ENCODE assay signal across 27 mouse cellular contexts in genomic region chr11:96108376-96108775, GRCm38 (mm10). TPM values are rescaled to one million over a fixed set of nuclear protein-coding genes. Genes with fewer than 3 reads are reported as not detected.
A peak's percentile ranks its signal among the peaks of the same experiment; 100 is the strongest.
DNase-seq lines count a peak whose midpoint lies in the region; ATAC-seq and TF ChIP-seq lines count a peak whose summit lies in the region.
"Had no signal": no experiment of that assay in that cellular context is flagged by ENCODE, and none has a peak within 500 bp of the region (broad histone marks: within the 10 kb centered on the region; RNA-seq: fewer than 3 reads in every experiment).

No protein-coding gene starts in this region.

- DNase-seq in embryonic facial prominence, embryonic 14.5 days (ENCODE audit: low spot score): peak; percentile 34
- DNase-seq in embryonic facial prominence, embryonic 10.5 days (ENCODE audit: low spot score): no peak
- DNase-seq in lung, embryonic 14.5 days: peak; percentile 57
- DNase-seq in lung, postnatal 25 days (ENCODE audit: low spot score): no peak
- DNase-seq in 3T3-L1 (ENCODE audit: low read depth, low spot score): peak; percentile 55
- DNase-seq in adipocyte (ENCODE audit: low spot score): peak; percentile 29
- no peak for DNase-seq in hindbrain, embryonic 11.5 days (ENCODE audit: low spot score)
- DNase-seq: adrenal gland, adult 2 months; adrenal gland, postnatal 10 days; adrenal gland, postnatal 25 days; cerebellum, adult 11 months; cerebellum, adult 18-20 months; cerebellum, adult 8-10 months; cerebellum, adult 9-11 months; cerebellum, postnatal 14 days; cerebellum, postnatal 36 days; embryo, embryonic 11 days had no signal

- no peaks in the 10 kb centered on the region for H3K9me3 ChIP-seq in embryonic facial prominence, embryonic 14.5 days (ENCODE audit: control insufficient read depth, low read length)
- no peaks in the 10 kb centered on the region for H3K9me3 ChIP-seq in embryonic facial prominence, embryonic 10.5 days
- H3K9me3 ChIP-seq in lung, embryonic 14.5 days (ENCODE audit: low read depth, low read length): no peaks in the 10 kb centered on the region
- H3K9me3 ChIP-seq in hindbrain, embryonic 11.5 days (ENCODE audit: control insufficient read depth, low read length): no peaks in the 10 kb centered on the region
- H3K9me3 ChIP-seq: embryonic facial prominence, embryonic 12.5 days; embryonic facial prominence, embryonic 15.5 days; forebrain, embryonic 10.5 days; forebrain, embryonic 12.5 days had no signal

- H3K27me3 ChIP-seq in embryonic facial prominence, embryonic 14.5 days (replicated peaks; ENCODE audit: control insufficient read depth, insufficient read depth, low read length): no peaks in the 10 kb centered on the region
- no peaks in the 10 kb centered on the region for H3K27me3 ChIP-seq in embryonic facial prominence, embryonic 10.5 days (replicated peaks; ENCODE audit: low read depth, poor library complexity, severe bottlenecking)
- H3K27me3 ChIP-seq in lung, embryonic 14.5 days (ENCODE audit: insufficient read depth, low read length): no peaks in the 10 kb centered on the region
- H3K27me3 ChIP-seq in hindbrain, embryonic 11.5 days (ENCODE audit: control insufficient read depth, insufficient read depth, low read length): no peaks in the 10 kb centered on the region
- H3K27me3 ChIP-seq: embryonic facial prominence, embryonic 12.5 days; embryonic facial prominence, embryonic 15.5 days; Patski had no signal

- no peak overlapping the region for H3K4me3 ChIP-seq in embryonic facial prominence, embryonic 14.5 days (ENCODE audit: low read depth, low read length)
- no peak overlapping the region for H3K4me3 ChIP-seq in embryonic facial prominence, embryonic 10.5 days
- no peak overlapping the region for H3K4me3 ChIP-seq in lung, embryonic 14.5 days (ENCODE audit: low read depth, low read length)
- no peak overlapping the region for H3K4me3 ChIP-seq in hindbrain, embryonic 11.5 days (ENCODE audit: low read depth, low read length)
- H3K4me3 ChIP-seq: embryonic facial prominence, embryonic 12.5 days; embryonic facial prominence, embryonic 15.5 days; erythroblast, embryonic 14.5 days; forebrain, embryonic 10.5 days; forebrain, embryonic 12.5 days had no signal

- no peak overlapping the region for H3K27ac ChIP-seq in embryonic facial prominence, embryonic 14.5 days (replicated peaks; ENCODE audit: low read depth, low read length)
- H3K27ac ChIP-seq in embryonic facial prominence, embryonic 10.5 days (replicated peaks): no peak overlapping the region
- H3K27ac ChIP-seq in lung, embryonic 14.5 days (ENCODE audit: low read depth): no peak overlapping the region
- no peak overlapping the region for H3K27ac ChIP-seq in hindbrain, embryonic 11.5 days (ENCODE audit: low read depth, low read length)
- H3K27ac ChIP-seq: embryonic facial prominence, embryonic 12.5 days; embryonic facial prominence, embryonic 15.5 days; forebrain, embryonic 10.5 days; forebrain, embryonic 12.5 days had no signal

- WGBS in embryonic facial prominence, embryonic 14.5 days: 53% methylated on average over 1 of the region's 1 CpGs
- 84% methylated on average over 1 of the region's 1 CpGs for WGBS in embryonic facial prominence, embryonic 10.5 days
- 82% methylated on average over 1 of the region's 1 CpGs for WGBS in lung, embryonic 14.5 days
- 100% methylated on average over 1 of the region's 1 CpGs for WGBS in hindbrain, embryonic 11.5 days

- no peak for ATAC-seq in embryonic facial prominence, embryonic 14.5 days (ENCODE audit: low read depth)
- ATAC-seq in lung, embryonic 14.5 days (ENCODE audit: insufficient read depth): no peak
- ATAC-seq in hindbrain, embryonic 11.5 days (ENCODE audit: low FRiP score): no peak
- ATAC-seq: activated CD4-positive, CD25-positive, alpha-beta regulatory T cell, adult 4 months; forebrain, embryonic 14.5 days; forebrain, embryonic 16.5 days; Patski had no signal

- no peak overlapping the region for H3K4me2 ChIP-seq in embryonic facial prominence, embryonic 14.5 days (ENCODE audit: low read depth, low read length)
- no peak overlapping the region for H3K4me2 ChIP-seq in lung, embryonic 14.5 days
- no peak overlapping the region for H3K4me2 ChIP-seq in hindbrain, embryonic 11.5 days (replicated peaks; ENCODE audit: low read depth, low read length)
- H3K4me2 ChIP-seq: embryonic facial prominence, embryonic 12.5 days; embryonic facial prominence, embryonic 15.5 days; forebrain, embryonic 12.5 days had no signal

- H3K9ac ChIP-seq in embryonic facial prominence, embryonic 14.5 days (ENCODE audit: low read depth, low read length): no peak overlapping the region
- H3K9ac ChIP-seq in lung, embryonic 14.5 days: no peak overlapping the region
- H3K9ac ChIP-seq in hindbrain, embryonic 11.5 days (ENCODE audit: low read depth, low read length): no peak overlapping the region
- H3K9ac ChIP-seq: embryonic facial prominence, embryonic 12.5 days; embryonic facial prominence, embryonic 15.5 days; forebrain, embryonic 12.5 days had no signal

- H3K4me1 ChIP-seq in embryonic facial prominence, embryonic 14.5 days (ENCODE audit: control insufficient read depth, insufficient read depth, low read length): no peaks in the 10 kb centered on the region
- H3K4me1 ChIP-seq in embryonic facial prominence, embryonic 10.5 days: no peaks in the 10 kb centered on the region
- H3K4me1 ChIP-seq in lung, embryonic 14.5 days (ENCODE audit: insufficient read depth): no peaks in the 10 kb centered on the region
- H3K4me1 ChIP-seq in hindbrain, embryonic 11.5 days (replicated peaks; ENCODE audit: control insufficient read depth, insufficient read depth, low read length): no peaks in the 10 kb centered on the region
- H3K4me1 ChIP-seq: embryonic facial prominence, embryonic 12.5 days; embryonic facial prominence, embryonic 15.5 days; forebrain, embryonic 10.5 days; forebrain, embryonic 12.5 days had no signal

- TF ChIP-seq CTCF in lung, embryonic 14.5 days (IDR thresholded peaks at IDR 0.05; ENCODE audit: low read depth): no peak

- no peaks in the 10 kb centered on the region for H3K36me3 ChIP-seq in embryonic facial prominence, embryonic 14.5 days (ENCODE audit: control insufficient read depth, insufficient read depth, low read length)
- no peaks in the 10 kb centered on the region for H3K36me3 ChIP-seq in embryonic facial prominence, embryonic 10.5 days (replicated peaks)
- H3K36me3 ChIP-seq in lung, embryonic 14.5 days (ENCODE audit: insufficient read depth): no peaks in the 10 kb centered on the region
- no peaks in the 10 kb centered on the region for H3K36me3 ChIP-seq in hindbrain, embryonic 11.5 days (ENCODE audit: control insufficient read depth, insufficient read depth, low read length)
- H3K36me3 ChIP-seq: embryonic facial prominence, embryonic 12.5 days; embryonic facial prominence, embryonic 15.5 days; forebrain, embryonic 10.5 days; forebrain, embryonic 12.5 days had no signal

RNA-seq across cellular contexts. Expression of gene Calcoco2, which starts 3.4 kb away (rescaled TPM):
- polyA plus RNA-seq in embryonic facial prominence, embryonic 14.5 days (2014; fragmentation: Nextera tagmentation; extraction: Ambion mirVana): 0.47 TPM in 1 of 2 replicates, not detected in the other
- polyA plus RNA-seq in embryonic facial prominence, embryonic 10.5 days (2016; fragmentation: Nextera tagmentation; extraction: Ambion mirVana): not detected in 2 replicates
- polyA plus RNA-seq in lung, embryonic 14.5 days (2014; fragmentation: Nextera tagmentation; extraction: Ambion mirVana): not detected in 2 replicates
- 0.17 TPM in 1 of 2 replicates, not detected in the other for polyA plus RNA-seq in hindbrain, embryonic 11.5 days (2014; fragmentation: Nextera tagmentation; extraction: Ambion mirVana)
- polyA plus RNA-seq: activated CD4-positive, CD25-positive, alpha-beta regulatory T cell, adult 4 months; adrenal gland, adult 2 months; brain, embryonic 14.5 days; embryonic facial prominence, embryonic 12.5 days; erythroblast, embryonic 14.5 days; forebrain, embryonic 10.5 days; forebrain, embryonic 12.5 days; Patski had no signal

RNA-seq across cellular contexts. Expression of gene Ttll6, which starts 25.2 kb away (rescaled TPM):
- 0.30 and 0.96 TPM in 2 replicates for polyA plus RNA-seq in embryonic facial prominence, embryonic 14.5 days (2014; fragmentation: Nextera tagmentation; extraction: Ambion mirVana)
- polyA plus RNA-seq in embryonic facial prominence, embryonic 10.5 days (2016; fragmentation: Nextera tagmentation; extraction: Ambion mirVana): not detected in 2 replicates
- polyA plus RNA-seq in lung, embryonic 14.5 days (2014; fragmentation: Nextera tagmentation; extraction: Ambion mirVana): 0.09 TPM in 1 of 2 replicates, not detected in the other
- polyA plus RNA-seq in hindbrain, embryonic 11.5 days (2014; fragmentation: Nextera tagmentation; extraction: Ambion mirVana): 0.07 and 0.12 TPM in 2 replicates
- polyA plus RNA-seq: adrenal gland, adult 2 months; erythroblast, embryonic 14.5 days; forebrain, embryonic 10.5 days had no signal

RNA-seq across cellular contexts. Expression of gene Atp5g1, which starts 32.9 kb away (rescaled TPM):
- 764 and 777 TPM in 2 replicates for polyA plus RNA-seq in embryonic facial prominence, embryonic 14.5 days (2014; fragmentation: Nextera tagmentation; extraction: Ambion mirVana)
- polyA plus RNA-seq in embryonic facial prominence, embryonic 10.5 days (2016; fragmentation: Nextera tagmentation; extraction: Ambion mirVana): 596 and 634 TPM in 2 replicates
- polyA plus RNA-seq in lung, embryonic 14.5 days (2014; fragmentation: Nextera tagmentation; extraction: Ambion mirVana): 725 and 738 TPM in 2 replicates
- 474 and 485 TPM in 2 replicates for polyA plus RNA-seq in hindbrain, embryonic 11.5 days (2014; fragmentation: Nextera tagmentation; extraction: Ambion mirVana)

RNA-seq across cellular contexts. Expression of gene Ube2z, which starts 43.2 kb away (rescaled TPM):
- 39.5 and 40.6 TPM in 2 replicates for polyA plus RNA-seq in embryonic facial prominence, embryonic 14.5 days (2014; fragmentation: Nextera tagmentation; extraction: Ambion mirVana)
- 34.3 and 35.2 TPM in 2 replicates for polyA plus RNA-seq in embryonic facial prominence, embryonic 10.5 days (2016; fragmentation: Nextera tagmentation; extraction: Ambion mirVana)
- polyA plus RNA-seq in lung, embryonic 14.5 days (2014; fragmentation: Nextera tagmentation; extraction: Ambion mirVana): 37.8 and 43.2 TPM in 2 replicates
- polyA plus RNA-seq in hindbrain, embryonic 11.5 days (2014; fragmentation: Nextera tagmentation; extraction: Ambion mirVana): 20.9 and 25.2 TPM in 2 replicates

Comparison
In these comparisons a context has a peak if more than half of its experiments do, and no peak if none do; other contexts are left out.
1. DNase-seq: peak in embryonic facial prominence, embryonic 14.5 days (single experiment), lung, embryonic 14.5 days (single experiment), 3T3-L1 (single experiment) and adipocyte (single experiment); none in embryonic facial prominence, embryonic 10.5 days (single experiment), lung, postnatal 25 days (single experiment) and hindbrain, embryonic 11.5 days (single experiment).